In genomic region chr13:69933551-69933845, GRCm38 (mm10) we compare ENCODE assay signal across 9 mouse cellular contexts.
DNase-seq lines count a peak whose midpoint lies in the region; ATAC-seq lines count a peak whose summit lies in the region.
"Had no signal": no experiment of that assay in that cellular context is flagged by ENCODE, and none has a peak within 500 bp of the region (broad histone marks: within the 10 kb centered on the region; RNA-seq: fewer than 3 reads in every experiment).

No protein-coding gene starts in this region.

- no peaks in the 10 kb centered on the region for H3K36me3 ChIP-seq in forebrain, embryonic 13.5 days (ENCODE audit: poor library complexity, severe bottlenecking)
- no peaks in the 10 kb centered on the region for H3K36me3 ChIP-seq in neural tube, embryonic 12.5 days
- H3K36me3 ChIP-seq: heart, embryonic 15.5 days had no signal

- WGBS in forebrain, embryonic 13.5 days: 7% methylated on average over 6 of the region's 6 CpGs
- 24% methylated on average over 6 of the region's 6 CpGs for WGBS in neural tube, embryonic 12.5 days

- peak overlapping the region; percentile 65 for H3K27ac ChIP-seq in forebrain, embryonic 13.5 days
- peak overlapping the region; percentile 62 for H3K27ac ChIP-seq in neural tube, embryonic 12.5 days
- H3K27ac ChIP-seq: heart, embryonic 15.5 days had no signal

- no peak overlapping the region for H3K9ac ChIP-seq in forebrain, embryonic 13.5 days
- H3K9ac ChIP-seq in neural tube, embryonic 12.5 days: no peak overlapping the region
- H3K9ac ChIP-seq: heart, embryonic 15.5 days had no signal

- intact Hi-C loops in gastrocnemius, postnatal 14 days (cut with DNase I; ENCODE audit: low total_unique reads): no loop called here

- H3K4me1 ChIP-seq in forebrain, embryonic 13.5 days: peaks cover 20% of the 10 kb centered on the region
- peaks cover 17% of the 10 kb centered on the region; the same call in 1 of the 2 replicates for H3K4me1 ChIP-seq in neural tube, embryonic 12.5 days
- H3K4me1 ChIP-seq: heart, embryonic 15.5 days had no signal

- H3K4me2 ChIP-seq in forebrain, embryonic 13.5 days: peak overlapping the region; percentile 44
- peak overlapping the region; percentile 50 for H3K4me2 ChIP-seq in neural tube, embryonic 12.5 days (replicated peaks)
- H3K4me2 ChIP-seq: heart, embryonic 15.5 days had no signal

- DNase-seq in cerebellum, adult 18-20 months: peak; percentile 66 to 73
- DNase-seq in layer of hippocampus, postnatal 14 days (ENCODE audit: low spot score in 2 of 2): peak; percentile 80 to 89
- DNase-seq in urinary bladder, postnatal 36 days (ENCODE audit: low spot score in 2 of 2): no peak
- DNase-seq in gastrocnemius, postnatal 14 days: no peak
- no peak for DNase-seq in natural killer cell, adult 2 months (ENCODE audit: low spot score in 2 of 2)

- peak overlapping the region; percentile 4; the same call in 1 of the 2 replicates for H3K4me3 ChIP-seq in forebrain, embryonic 13.5 days
- 0 out of 2 replicates have a peak overlapping the region, but pooled peaks have one; percentile 3 for H3K4me3 ChIP-seq in neural tube, embryonic 12.5 days
- H3K4me3 ChIP-seq: heart, embryonic 15.5 days had no signal

- H3K27me3 ChIP-seq in forebrain, embryonic 13.5 days: no peaks in the 10 kb centered on the region
- 0 out of 2 replicates have a peak, but pooled peaks cover 3% of the 10 kb centered on the region for H3K27me3 ChIP-seq in neural tube, embryonic 12.5 days (replicated peaks)
- H3K27me3 ChIP-seq: heart, embryonic 15.5 days had no signal

- ATAC-seq in forebrain, embryonic 13.5 days: peak; percentile 96
- ATAC-seq in neural tube, embryonic 12.5 days (ENCODE audit: low FRiP score, low read depth): peak; percentile 96
- ATAC-seq in megakaryocyte, adult 5-6 weeks (ENCODE audit: poor library complexity, severe bottlenecking): no peak

- H3K9me3 ChIP-seq in forebrain, embryonic 13.5 days (replicated peaks): no peaks in the 10 kb centered on the region
- H3K9me3 ChIP-seq in neural tube, embryonic 12.5 days: no peaks in the 10 kb centered on the region
- H3K9me3 ChIP-seq: heart, embryonic 15.5 days had no signal

Comparison
In these comparisons a context has a peak if more than half of its experiments do, and no peak if none do; other contexts are left out.
1. DNase-seq: peak in cerebellum, adult 18-20 months (2 of 2) and layer of hippocampus, postnatal 14 days (2 of 2); none in urinary bladder, postnatal 36 days (0 of 2), gastrocnemius, postnatal 14 days (single experiment) and natural killer cell, adult 2 months (0 of 2).